Mouse (Mus musculus) MEL (cell line): ENCODE results near the gene Fam173b. TPM values are rescaled to one million over a fixed set of nuclear protein-coding genes. Genes with fewer than 3 reads are reported as not detected.

ENCODE experiments used
- DNase-seq: peaks from one replicate; pipeline ENCODE4 v3.0.0; 2011; ENCODE audit warnings: low read depth, low spot score
- H3K27ac ChIP-seq: 2 replicates; pipeline ENCODE4 v1.5.1; 2012; ENCODE audit warnings: low read depth, mild to moderate bottlenecking, control low read depth, low read length, moderate library complexity; ENCODE audit not compliant: control insufficient read depth
- H3K27me3 ChIP-seq, 2 experiments: fragments of 150-350 bp in 1 of 2; sonication (generic) in 1 of 2; 2 replicates each; pipeline ENCODE4 v1.6.1; 2012; ENCODE audit warnings: low read length in 2 of 2, mild to moderate bottlenecking in 2 of 2, improper control_type of control experiment in 1 of 2, moderate library complexity in 1 of 2; ENCODE audit not compliant: insufficient read depth in 2 of 2, control insufficient read depth in 1 of 2
- H3K36me3 ChIP-seq, 2 experiments: 2 replicates each; pipeline ENCODE4 v1.6.1; 2012 to 2014; ENCODE audit warnings: low read length in 2 of 2, improper control_type of control experiment in 1 of 2, inconsistent platforms in 1 of 2, mild to moderate bottlenecking in 1 of 2; ENCODE audit not compliant: insufficient read depth in 2 of 2, control insufficient read depth in 1 of 2
- H3K4me1 ChIP-seq, 2 experiments: fragments of 150-350 bp in 1 of 2; sonication (generic) in 1 of 2; 2 replicates each; pipeline ENCODE4 v1.6.1; 2012; ENCODE audit warnings: low read length in 2 of 2, improper control_type of control experiment in 1 of 2, mild to moderate bottlenecking in 1 of 2; ENCODE audit not compliant: insufficient read depth in 2 of 2, control insufficient read depth in 1 of 2
- H3K4me3 ChIP-seq, 2 experiments: fragments of 150-350 bp in 1 of 2; sonication (generic) in 1 of 2; 2 replicates each; pipeline ENCODE4 v1.5.1; 2012; ENCODE audit warnings: low read depth in 2 of 2, low read length in 2 of 2, mild to moderate bottlenecking in 2 of 2, moderate library complexity in 2 of 2, control low read depth in 1 of 2, improper control_type of control experiment in 1 of 2; ENCODE audit not compliant: control insufficient read depth in 1 of 2, insufficient read depth in 1 of 2
- H3K79me2 ChIP-seq: 2 replicates; pipeline ENCODE4 v1.6.1; 2012; ENCODE audit warnings: mild to moderate bottlenecking, low read length, moderate library complexity; ENCODE audit not compliant: control insufficient read depth, poor library complexity, insufficient read depth
- H3K9ac ChIP-seq: 2 replicates; pipeline ENCODE4 v1.6.1; 2012; ENCODE audit warnings: low read depth, mild to moderate bottlenecking, control low read depth, low read length, moderate library complexity; ENCODE audit not compliant: control insufficient read depth, poor library complexity, severe bottlenecking
- H3K9me3 ChIP-seq: fragments of 150-350 bp; sonication (generic); replicated peaks from 2 replicates; pipeline ENCODE4 v1.6.1; 2012; ENCODE audit warnings: mild to moderate bottlenecking, low read length, improper control_type of control experiment, moderate library complexity; ENCODE audit not compliant: insufficient read depth
- BHLHE40 ChIP-seq: IDR thresholded peaks from 2 replicates; pipeline ENCODE4 v1.6.1; 2012; ENCODE audit warnings: low read depth, mild to moderate bottlenecking, inconsistent platforms, low read length, improper control_type of control experiment, borderline replicate concordance
- CHD1 ChIP-seq: IDR thresholded peaks from 2 replicates; pipeline ENCODE4 v1.6.1; 2012; ENCODE audit warnings: low read depth, mild to moderate bottlenecking, inconsistent platforms, low read length, improper control_type of control experiment
- CHD2 ChIP-seq: IDR thresholded peaks from 2 replicates; pipeline ENCODE4 v1.6.1; 2011; ENCODE audit warnings: low read length, improper control_type of control experiment
- ELF1 ChIP-seq: IDR thresholded peaks from 2 replicates; pipeline ENCODE4 v1.6.1; 2014; ENCODE audit warnings: low read depth, mild to moderate bottlenecking, inconsistent platforms, low read length, improper control_type of control experiment, moderate library complexity
- EP300 ChIP-seq, 2 experiments: IDR thresholded peaks; 2 replicates each; pipeline ENCODE4 v1.6.1; 2011; ENCODE audit warnings: improper control_type of control experiment in 2 of 2, low read length in 2 of 2, low read depth in 1 of 2, mild to moderate bottlenecking in 1 of 2
- MAX ChIP-seq: IDR thresholded peaks from 2 replicates; pipeline ENCODE4 v1.6.1; 2011; ENCODE audit warnings: low read length, improper control_type of control experiment
- MXI1 ChIP-seq: IDR thresholded peaks from 2 replicates; pipeline ENCODE4 v1.6.1; 2011; ENCODE audit warnings: mild to moderate bottlenecking, low read depth, low read length, improper control_type of control experiment
- MYB ChIP-seq: IDR thresholded peaks from 2 replicates; pipeline ENCODE4 v1.6.1; 2011; ENCODE audit warnings: mild to moderate bottlenecking, low read depth, low read length, improper control_type of control experiment
- MYC ChIP-seq: IDR thresholded peaks from 2 replicates; pipeline ENCODE4 v1.6.1; 2011; ENCODE audit warnings: low read depth, mild to moderate bottlenecking, low read length, improper control_type of control experiment, moderate library complexity
- NRF1 ChIP-seq: IDR thresholded peaks from 2 replicates; pipeline ENCODE4 v1.6.1; 2014; ENCODE audit warnings: low read depth, mild to moderate bottlenecking, inconsistent platforms, low read length, improper control_type of control experiment, moderate library complexity; ENCODE audit not compliant: poor library complexity, insufficient read depth, severe bottlenecking
- POLR2A ChIP-seq, 2 experiments: IDR thresholded peaks; 2 replicates each; pipeline ENCODE4 v1.6.1; 2011 to 2012; ENCODE audit warnings: low read length in 2 of 2, mild to moderate bottlenecking in 2 of 2, control low read depth in 1 of 2, improper control_type of control experiment in 1 of 2, low read depth in 1 of 2, moderate library complexity in 1 of 2; ENCODE audit not compliant: control insufficient read depth in 1 of 2, insufficient read depth in 1 of 2, poor library complexity in 1 of 2
- RAD21 ChIP-seq: IDR thresholded peaks from 2 replicates; pipeline ENCODE4 v1.6.1; 2011; ENCODE audit warnings: mild to moderate bottlenecking, low read depth, low read length, improper control_type of control experiment
- RCOR1 ChIP-seq: IDR thresholded peaks from 2 replicates; pipeline ENCODE4 v1.6.1; 2012; ENCODE audit warnings: low read depth, mild to moderate bottlenecking, inconsistent platforms, low read length, improper control_type of control experiment
- SMC3 ChIP-seq: IDR thresholded peaks from 2 replicates; pipeline ENCODE4 v1.6.1; 2011; ENCODE audit warnings: low read depth, low read length, improper control_type of control experiment
- TCF12 ChIP-seq: IDR thresholded peaks from 2 replicates; pipeline ENCODE4 v1.6.1; 2014; ENCODE audit warnings: low read depth, mild to moderate bottlenecking, inconsistent platforms, low read length, improper control_type of control experiment, moderate library complexity
- UBTF ChIP-seq: IDR thresholded peaks from 2 replicates; pipeline ENCODE4 v1.6.1; 2012; ENCODE audit warnings: low read depth, mild to moderate bottlenecking, inconsistent platforms, low read length, improper control_type of control experiment, moderate library complexity, borderline replicate concordance; ENCODE audit not compliant: insufficient read depth
- ZC3H11A ChIP-seq: IDR thresholded peaks from 2 replicates; pipeline ENCODE4 v1.6.1; 2012; ENCODE audit warnings: low read depth, mild to moderate bottlenecking, inconsistent platforms, low read length, improper control_type of control experiment
- polyA plus RNA-seq, 2 experiments: library from polyadenylated mRNA; stranded (reverse) in 1 of 2; unstranded in 1 of 2; fragments of >175 nt in 1 of 2; fragments of >200 nt in 1 of 2; gene quantifications; 2 replicates each; pipeline versions ENCODE4 v1.2.1 to v1.2.4; 2012; ENCODE audit warnings: low replicate concordance in 2 of 2, low read depth in 1 of 2; ENCODE audit not compliant: insufficient read length in 2 of 2, insufficient read depth in 1 of 2, missing spikeins in 1 of 2
- total RNA-seq: library from RNA; depleted of rRNA; stranded (reverse); fragments of 300-350 nt; gene quantifications from 2 replicates; pipeline ENCODE4 v1.2.3, GENCODE M21; 2012

Gene Fam173b
- total and polyA plus RNA-seq, 3 experiments: 21.0 to 29.2 TPM; not detected in 1

GRCm38 (mm10) chr15:31650821-31651220 is 49.2 kb downstream of the Fam173b start:
- Histone ChIP-seq H3K9ac (no peak overlapping the region), H3K4me1 (no peaks in the 10 kb centered on the region), H3K79me2 (no peaks in the 10 kb centered on the region), H3K36me3 (no peaks in the 10 kb centered on the region), H3K27ac (no peak overlapping the region), H3K4me3 (no peak overlapping the region), H3K27me3 (peaks cover 0 to 3% of the 10 kb centered on the region in 2 experiments; a peak in 3 of 4 replicates), H3K9me3 (no peaks in the 10 kb centered on the region)
- TF ChIP-seq BHLHE40 (no peak), MAX (no peak), MYC (no peak), EP300 (IDR thresholded peaks at IDR 0.05; ENCODE audit: low read depth in 1 of 2, low read length in 2 of 2) (no peak), SMC3 (no peak), RAD21 (no peak), RCOR1 (no peak), UBTF (no peak), NRF1 (no peak)
- DNase-seq: no peak

- Histone ChIP-seq H3K27me3 (no peaks in the 10 kb centered on the region; a peak in 2 of 4 replicates), H3K4me3 (no peak overlapping the region), H3K9ac (no peak overlapping the region), H3K36me3 (no peaks in the 10 kb centered on the region), H3K79me2 (no peaks in the 10 kb centered on the region), H3K9me3 (no peaks in the 10 kb centered on the region), H3K27ac (no peak overlapping the region), H3K4me1 (no peaks in the 10 kb centered on the region)
- no peak for TF ChIP-seq RAD21
- TF ChIP-seq POLR2A (IDR thresholded peaks at IDR 0.05; ENCODE audit: control insufficient read depth in 1 of 2, insufficient read depth in 1 of 2, low read depth in 1 of 2, low read length in 2 of 2, poor library complexity in 1 of 2): no peak
- no peak for TF ChIP-seq MXI1
- TF ChIP-seq CHD2: no peak
- no peak for DNase-seq
Observed at GRCm38 (mm10) chr15:31660133-31660795, 58.6 kb downstream of the Fam173b start.

DNA sequence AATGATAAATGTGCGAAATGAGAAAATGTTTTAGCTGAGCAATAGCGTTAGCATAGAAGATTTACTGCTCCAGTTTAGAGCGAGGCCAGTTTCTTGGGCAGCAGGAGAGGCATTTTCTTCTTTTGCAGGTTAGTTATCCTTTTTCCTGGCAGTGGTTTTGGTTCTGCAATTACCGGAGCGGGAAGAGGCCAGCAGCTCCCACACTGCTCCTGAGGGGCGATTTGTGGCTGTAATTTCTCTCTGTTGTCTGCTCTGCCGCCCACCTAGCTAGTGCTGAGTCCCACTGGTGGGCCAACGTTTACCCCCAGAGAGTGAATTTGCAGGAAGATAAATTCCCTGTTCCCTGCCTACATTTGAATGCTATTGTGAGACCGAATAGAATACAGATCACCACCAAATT is 59.2 kb downstream of the Fam173b start:
- H3K36me3 ChIP-seq: no peaks in the 10 kb centered on the region
- no peak overlapping the region for H3K9ac ChIP-seq
- no peak for TF ChIP-seq ELF1
- TF ChIP-seq TCF12: no peak
- no peak for TF ChIP-seq BHLHE40
- TF ChIP-seq MYB: no peak
- TF ChIP-seq NRF1: no peak
- TF ChIP-seq ZC3H11A: no peak
- TF ChIP-seq CHD1: no peak
- no peak for DNase-seq
- H3K27me3 ChIP-seq: no peaks in the 10 kb centered on the region; a peak in 2 of 4 replicates
- no peak overlapping the region for H3K27ac ChIP-seq
- H3K4me3 ChIP-seq: no peak overlapping the region
- no peaks in the 10 kb centered on the region for H3K79me2 ChIP-seq
- H3K4me1 ChIP-seq: no peaks in the 10 kb centered on the region
- no peaks in the 10 kb centered on the region for H3K9me3 ChIP-seq
